Mouse (Mus musculus): Measurements from ENCODE around the gene Cbx2.

GRCm38 (mm10) chr11:119072986-119073385 lies 50.2 kb downstream of the Cbx2 start:
- no peak for TF ChIP-seq CTCF (IDR thresholded peaks at IDR 0.05; ENCODE audit: extremely low read depth, insufficient read depth, insufficient read length, insufficient replicate concordance)
- no peak for TF ChIP-seq POLR2A (IDR thresholded peaks at IDR 0.05; ENCODE audit: low read depth, low read length)
